Mouse (Mus musculus) adrenal gland, adult 8-10 months (tissue): ENCODE measurements around the gene Mettl8. TPM values are rescaled to one million over a fixed set of nuclear protein-coding genes. Genes with fewer than 3 reads are reported as not detected.

Source experiments
- DNase-seq: peaks from one replicate; pipeline ENCODE4 v3.0.0; 2022
- total RNA-seq, 4 experiments: library from RNA; stranded (reverse); gene quantifications; 2 replicates each; pipeline ENCODE4 v1.2.4; 2022

Mettl8 gene
- total RNA-seq, 4 experiments from 2014 or later: 15.0 to 19.3 (median 17.1) TPM

GRCm38 (mm10) chr2:70978271-70978670, 77.1 kb downstream of the Mettl8 start:
- peak; percentile 25 for DNase-seq

DNA sequence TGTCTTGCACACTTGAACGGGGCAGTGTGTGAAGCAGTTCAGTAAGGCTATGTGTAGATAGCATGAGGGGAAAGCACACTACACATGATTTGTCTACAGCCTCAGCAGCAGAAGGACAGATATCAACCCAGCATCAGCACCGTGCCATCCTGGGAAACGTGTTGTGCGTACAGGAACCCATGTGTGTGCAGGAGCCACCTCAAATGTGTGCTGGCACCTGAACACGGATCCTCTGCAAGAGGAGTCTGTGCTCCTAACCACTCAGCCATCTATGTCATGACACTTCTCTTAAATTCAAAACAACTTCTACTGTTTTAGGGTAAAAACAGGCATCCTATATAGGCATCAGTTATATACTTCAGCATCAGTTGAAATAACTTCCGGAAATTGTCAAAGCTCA, 80.6 kb downstream of the Mettl8 start:
- no peak for DNase-seq

DNA sequence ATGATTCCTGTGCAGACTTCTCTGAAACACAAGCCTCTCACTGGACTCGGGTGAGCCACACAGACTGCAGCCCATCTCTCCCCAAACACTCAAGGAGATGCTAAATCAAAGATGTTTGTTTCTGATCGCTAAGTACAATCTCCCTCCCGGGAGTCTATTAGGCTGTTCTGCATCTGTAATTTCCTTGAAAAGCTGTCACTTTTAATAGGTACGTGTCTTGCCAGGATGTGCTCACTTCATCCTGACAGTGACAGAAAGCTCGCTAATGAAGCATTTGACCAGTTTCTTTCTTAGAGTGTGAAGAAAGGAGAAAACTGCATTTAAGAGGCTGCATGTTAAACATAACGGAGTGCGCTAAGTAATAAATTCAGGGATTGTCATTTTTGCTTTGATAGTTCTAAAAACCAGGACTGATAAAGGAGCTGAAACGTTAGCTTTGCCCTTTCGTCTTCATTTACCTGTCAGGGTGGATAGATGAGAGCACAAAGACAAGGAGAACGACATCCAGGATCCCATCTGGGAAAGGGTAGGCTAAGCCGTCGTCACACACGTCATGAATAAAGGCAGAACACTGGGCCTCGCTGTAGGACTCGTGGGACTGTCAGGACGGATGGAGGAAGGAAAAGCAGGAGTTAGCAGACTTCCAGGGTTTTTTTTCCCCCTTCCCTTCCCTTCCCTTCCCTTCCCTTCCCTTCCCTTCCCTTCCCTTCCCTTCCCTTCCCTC, 82.4 kb downstream of the Mettl8 start:
- no peak for DNase-seq

DNA sequence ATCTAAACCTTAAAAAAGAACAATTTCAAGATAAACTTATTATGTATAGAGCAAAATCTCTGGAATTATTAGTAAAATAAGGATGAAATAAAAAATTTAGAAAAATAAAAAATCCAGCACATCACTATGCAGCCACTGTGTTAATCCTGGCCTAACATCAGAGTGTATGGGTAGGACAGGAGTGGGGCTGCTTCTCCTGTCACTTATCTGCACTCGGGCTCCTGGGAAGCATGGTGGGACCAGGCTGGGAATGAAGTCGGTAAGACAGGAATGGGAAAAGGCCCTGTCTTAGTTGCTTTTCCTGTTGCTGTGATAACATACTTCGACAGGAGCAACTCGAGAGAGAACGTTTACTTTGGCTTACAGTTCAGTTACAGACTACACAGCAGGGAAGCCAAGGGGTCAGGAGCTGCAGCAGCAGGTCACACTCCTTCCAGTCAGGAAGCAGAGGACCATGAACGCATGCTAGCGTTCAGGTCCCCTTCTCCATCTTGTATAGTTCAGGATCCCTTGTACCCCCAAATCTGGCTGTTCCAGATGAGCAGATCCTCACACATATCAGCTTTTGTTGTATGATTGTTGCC, 85.1 kb downstream of the Mettl8 start:
- no peak for DNase-seq

DNA sequence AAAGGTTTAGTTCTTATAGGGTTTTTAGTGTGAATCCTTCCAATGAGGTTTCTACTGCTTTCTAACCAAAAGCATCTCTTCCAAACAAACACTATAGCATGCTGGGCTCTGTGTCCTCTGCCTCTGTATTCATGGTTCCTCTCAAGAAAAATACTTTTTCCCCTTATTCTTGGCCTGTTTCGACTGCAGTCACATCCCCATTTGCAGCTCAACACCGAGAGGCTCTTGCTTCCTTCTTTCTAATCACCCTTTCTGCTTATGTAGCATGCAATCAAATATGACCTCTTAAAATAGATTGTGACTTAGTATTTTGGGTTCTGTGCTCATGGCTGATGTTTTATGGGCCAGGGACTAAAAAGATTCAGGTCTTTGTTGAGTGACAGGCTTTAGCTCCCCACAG, 87.1 kb downstream of the Mettl8 start:
- no peak for DNase-seq

DNA sequence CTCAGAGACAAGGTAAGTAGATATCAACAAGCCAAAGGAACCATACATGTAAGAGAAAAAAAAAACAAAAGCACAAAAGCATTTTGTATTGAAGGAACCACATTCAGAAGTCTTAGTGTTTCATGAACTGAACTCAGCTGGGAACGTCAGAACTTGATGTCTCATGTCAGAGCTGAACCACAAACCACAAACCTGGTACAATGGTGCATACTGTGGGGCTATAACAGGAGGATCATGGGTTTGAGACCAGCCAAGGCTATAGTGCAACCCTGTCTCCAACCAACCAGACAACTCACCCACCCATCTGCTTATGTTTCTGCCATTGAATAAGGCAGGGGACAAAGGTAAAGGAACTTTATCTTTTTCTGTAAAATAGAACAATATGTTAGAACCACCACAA, 88.2 kb downstream of the Mettl8 start:
- no peak for DNase-seq

DNA sequence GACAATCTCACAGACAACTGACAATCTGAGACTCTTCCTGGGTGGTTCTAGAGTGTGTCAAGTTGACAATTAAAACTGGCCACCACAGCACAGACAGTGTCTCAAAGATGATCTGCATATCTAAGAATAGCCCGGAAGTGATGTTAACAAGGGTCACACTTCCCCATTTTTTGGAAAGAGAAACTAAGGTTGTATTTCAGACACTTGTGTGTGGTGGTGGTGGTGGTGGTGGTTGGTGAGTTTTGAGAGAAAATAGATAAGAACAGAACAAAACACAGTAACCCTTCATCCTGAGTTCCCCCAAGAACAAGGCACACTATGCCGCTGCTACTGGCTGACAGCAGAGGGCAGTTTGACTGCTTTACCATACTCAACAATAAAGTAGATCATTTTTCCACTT, 90.6 kb downstream of the Mettl8 start:
- no peak for DNase-seq

- DNase-seq: peak; percentile 73
These were observed 92.5 kb downstream of the Mettl8 start for GRCm38 (mm10) chr2:70962921-70963320.

- no peak for DNase-seq
These were observed 94.1 kb downstream of the Mettl8 start for GRCm38 (mm10) chr2:70961086-70961941.

DNA sequence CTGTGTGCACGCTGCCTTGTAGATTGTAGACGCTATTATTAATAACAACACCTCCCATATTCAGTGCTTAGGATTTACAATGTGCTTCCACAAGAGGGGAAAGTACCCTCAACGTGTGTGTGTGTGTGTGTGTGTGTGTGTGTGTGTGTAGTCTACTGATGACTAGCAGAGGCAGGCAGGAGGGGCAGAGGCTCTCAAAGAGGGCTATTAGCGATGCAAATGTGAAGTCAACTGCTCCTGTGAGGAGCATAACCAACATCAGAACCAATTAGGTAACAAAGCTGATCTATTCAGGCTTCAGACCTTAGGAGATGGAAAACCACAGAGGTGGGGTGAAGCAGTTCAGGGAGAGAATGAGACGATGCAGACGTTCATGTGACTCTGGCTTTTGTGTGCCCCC, 95.3 kb downstream of the Mettl8 start:
- no peak for DNase-seq

GRCm38 (mm10) chr2:70959337-70959736, 96.0 kb downstream of the Mettl8 start:
- DNase-seq: no peak

GRCm38 (mm10) chr2:70958536-70958935, 96.8 kb downstream of the Mettl8 start:
- no peak for DNase-seq

- DNase-seq: no peak
These were observed 101.8 kb downstream of the Mettl8 start for GRCm38 (mm10) chr2:70953616-70954015.

DNA sequence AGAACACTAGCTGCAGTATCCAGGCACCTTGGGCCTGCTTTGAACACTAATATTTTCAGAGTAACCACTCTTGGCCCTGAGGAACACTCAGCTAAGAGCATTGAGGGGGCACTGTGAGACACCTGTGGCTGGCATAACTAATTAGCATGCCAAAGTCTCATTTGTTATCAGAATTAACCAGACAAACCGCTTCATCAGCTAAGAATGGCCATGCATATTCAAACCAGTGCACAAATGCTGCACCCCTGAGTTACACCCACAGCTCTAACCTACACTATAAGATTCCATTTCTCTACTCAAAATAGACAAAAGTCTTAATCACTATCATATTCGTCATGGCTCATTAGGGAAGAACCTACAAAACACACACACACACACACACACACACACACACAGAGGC, 103.4 kb downstream of the Mettl8 start:
- DNase-seq: no peak

- no peak for DNase-seq
These were observed 110.7 kb downstream of the Mettl8 start for GRCm38 (mm10) chr2:70944511-70945305.

- DNase-seq: no peak
These were observed 114.6 kb downstream of the Mettl8 start for GRCm38 (mm10) chr2:70940826-70941225.

GRCm38 (mm10) chr2:70938844-70939494, 116.4 kb downstream of the Mettl8 start:
- DNase-seq: no peak

- DNase-seq: no peak
These were observed 120.6 kb downstream of the Mettl8 start for GRCm38 (mm10) chr2:70934772-70935171.

GRCm38 (mm10) chr2:70933516-70933915, 121.9 kb downstream of the Mettl8 start:
- peak; percentile 19 for DNase-seq

DNA sequence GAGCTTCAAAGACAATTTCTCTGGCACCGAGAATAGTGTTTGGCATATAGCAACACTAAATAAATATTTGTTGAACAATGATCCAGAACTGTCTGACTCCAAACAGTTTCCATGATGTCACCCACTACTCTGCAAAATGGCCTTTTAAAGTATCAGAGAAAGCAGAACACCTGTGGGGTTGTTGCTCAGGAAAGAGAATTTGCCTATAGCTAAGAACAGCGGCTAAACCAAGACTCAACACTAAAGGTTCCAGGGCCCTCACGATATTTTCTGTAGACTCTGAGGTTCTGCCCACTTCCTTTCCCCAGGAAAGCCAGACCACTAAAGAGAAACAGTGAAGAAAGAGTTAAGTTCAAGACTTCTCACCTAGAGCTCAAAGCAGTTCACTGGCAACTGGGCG, 122.4 kb downstream of the Mettl8 start:
- no peak for DNase-seq

GRCm38 (mm10) chr2:70930631-70931288, 124.6 kb downstream of the Mettl8 start:
- peak; percentile 13 for DNase-seq

GRCm38 (mm10) chr2:70929714-70930113, 125.7 kb downstream of the Mettl8 start:
- DNase-seq: no peak
